Mouse (Mus musculus) megakaryocyte, embryonic 14.5 days (primary cell): ENCODE data around the gene Robo3. TPM values are rescaled to one million over a fixed set of nuclear protein-coding genes. Genes with fewer than 3 reads are reported as not detected.

Experiments used
- H3K27me3 ChIP-seq: replicated peaks from 2 replicates; pipeline ENCODE3; 2012; ENCODE audit warnings: inconsistent platforms
- H3K36me3 ChIP-seq: replicated peaks from 2 replicates; pipeline ENCODE3; 2012; ENCODE audit warnings: low read length, inconsistent platforms, mixed read lengths
- H3K4me1 ChIP-seq: 2 replicates; pipeline ENCODE4 v1.6.1; 2012; ENCODE audit warnings: inconsistent platforms
- H3K4me3 ChIP-seq: replicated peaks from 2 replicates; pipeline ENCODE3; 2012; ENCODE audit warnings: moderate library complexity, mild to moderate bottlenecking, inconsistent platforms
- H3K9me3 ChIP-seq: 2 replicates; pipeline ENCODE4 v1.6.1; 2012; ENCODE audit warnings: inconsistent platforms
- FLI1 ChIP-seq: IDR thresholded peaks from 2 replicates; pipeline ENCODE4 v1.6.1; 2012; ENCODE audit warnings: low read length, inconsistent platforms, mixed read lengths
- GATA1 ChIP-seq: IDR thresholded peaks from 3 replicates; pipeline ENCODE4 v1.6.1; 2012; ENCODE audit warnings: mixed read lengths, low read length, inconsistent platforms, borderline replicate concordance
- polyA plus RNA-seq: library from polyadenylated mRNA; stranded (reverse); fragments of >175 nt; gene quantifications from 2 replicates; pipeline ENCODE4 v1.2.3, GENCODE M21; 2012; ENCODE audit warnings: low replicate concordance; ENCODE audit not compliant: insufficient read depth

Gene Robo3
- polyA plus RNA-seq, 1 experiment = 433 TPM

DNA sequence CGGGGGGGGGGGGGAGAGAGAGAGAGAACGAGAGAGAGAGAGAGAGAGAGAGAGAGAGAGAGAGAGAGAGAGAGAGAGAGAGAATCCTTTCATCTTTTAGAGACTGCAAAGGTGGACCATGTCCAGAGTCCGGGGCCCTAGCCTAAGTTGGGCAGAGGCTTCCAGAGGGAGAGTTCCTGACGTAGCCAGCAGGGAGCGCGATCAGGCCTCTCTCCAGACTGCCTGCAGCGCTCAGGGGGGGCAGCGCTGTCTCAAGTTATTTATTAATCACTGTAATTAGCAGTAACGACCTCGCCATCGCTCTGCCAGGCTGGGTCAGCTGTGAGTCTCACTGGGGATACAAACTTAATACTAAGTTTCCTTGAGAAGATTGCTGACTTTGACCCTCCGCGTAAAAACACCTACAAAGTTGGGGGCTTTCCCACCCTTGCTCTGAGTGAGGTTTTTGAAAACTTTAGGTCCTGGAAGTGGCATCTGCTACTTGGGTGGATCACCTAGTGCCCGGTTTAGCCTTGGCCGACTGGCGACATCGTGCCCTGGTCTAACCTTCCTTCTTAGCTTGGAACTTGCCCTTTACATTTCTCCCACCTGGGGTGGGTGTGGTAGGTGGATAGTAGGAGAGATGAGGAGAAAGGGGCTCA, 900 bp downstream of the Robo3 start:
- Histone ChIP-seq H3K27me3 (no peaks in the 10 kb centered on the region), H3K9me3 (no peaks in the 10 kb centered on the region), H3K4me1 (peaks cover 76% of the 10 kb centered on the region), H3K4me3 (peak overlapping the region; percentile 93), H3K36me3 (peaks cover 28% of the 10 kb centered on the region)
- no peak for TF ChIP-seq FLI1
- TF ChIP-seq GATA1 = no peak

DNA sequence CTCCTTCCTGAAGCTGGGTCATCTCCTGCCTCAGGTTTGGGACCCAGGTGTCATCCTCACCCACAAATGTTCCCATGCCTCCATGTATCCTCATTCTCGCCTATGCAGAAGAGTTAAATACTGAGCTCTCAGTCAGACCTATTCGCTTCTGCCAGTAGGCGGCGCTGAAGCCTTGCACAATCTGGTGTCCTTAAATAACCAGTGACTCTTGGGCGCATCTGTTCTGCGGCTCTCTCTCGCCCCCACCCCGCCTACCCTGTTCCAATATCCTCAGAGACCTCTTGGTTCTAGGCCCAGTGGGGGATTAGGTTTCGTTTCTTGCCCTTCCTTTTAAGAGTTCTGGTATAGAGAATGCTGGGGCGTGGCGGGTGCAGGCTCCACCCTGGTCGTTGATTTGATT, 2.5 kb downstream of the Robo3 start:
- Histone ChIP-seq H3K4me1 (peaks cover 70% of the 10 kb centered on the region), H3K27me3 (no peaks in the 10 kb centered on the region), H3K4me3 (peak overlapping the region; percentile 93), H3K36me3 (peaks cover 42% of the 10 kb centered on the region), H3K9me3 (no peaks in the 10 kb centered on the region)
- no peak for TF ChIP-seq FLI1
- no peak for TF ChIP-seq GATA1

DNA sequence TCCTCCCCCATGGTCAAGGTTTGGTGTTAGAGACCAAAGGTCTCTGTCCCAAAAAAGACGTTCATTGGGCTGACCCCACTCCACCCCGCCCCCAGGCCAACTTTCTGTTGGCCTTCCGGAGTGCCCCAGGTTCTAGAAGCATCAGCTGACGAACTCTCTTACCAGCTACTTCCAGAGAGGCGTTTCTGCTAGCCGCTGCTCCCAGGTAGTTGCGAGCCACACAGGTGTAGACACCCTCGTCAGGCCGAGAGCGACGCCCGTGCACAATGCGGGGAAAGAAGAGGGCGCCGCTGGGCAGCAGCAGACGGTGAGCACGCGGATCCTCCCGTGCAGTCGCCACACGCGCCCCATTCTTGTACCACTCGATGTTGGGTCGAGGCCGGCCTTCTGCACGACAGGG, 3.7 kb downstream of the Robo3 start:
- Histone ChIP-seq H3K4me3 (no peak overlapping the region), H3K27me3 (no peaks in the 10 kb centered on the region), H3K4me1 (peaks cover 57% of the 10 kb centered on the region), H3K9me3 (no peaks in the 10 kb centered on the region), H3K36me3 (peaks cover 55% of the 10 kb centered on the region)
- no peak for TF ChIP-seq GATA1
- no peak for TF ChIP-seq FLI1

DNA sequence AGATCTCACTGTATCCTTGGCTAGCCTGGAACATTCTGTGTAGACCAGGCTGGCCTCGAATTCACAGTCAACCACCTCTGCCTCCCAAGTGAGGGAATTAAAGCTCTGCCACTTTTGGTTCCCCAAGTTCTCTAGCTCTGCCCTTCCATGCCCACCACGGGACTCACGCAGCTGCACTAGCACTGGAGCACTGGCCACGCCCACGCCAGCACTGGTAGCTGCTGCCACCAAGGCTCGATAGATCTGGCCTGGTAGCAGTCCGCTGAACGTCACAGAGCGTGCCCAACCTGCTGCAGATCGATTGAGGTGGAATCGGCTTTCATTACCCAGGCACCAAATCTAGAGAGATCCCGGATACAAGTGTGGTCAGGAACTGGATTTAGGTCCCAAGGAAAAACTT, 11.8 kb downstream of the Robo3 start:
- Histone ChIP-seq H3K36me3 (peaks cover 98% of the 10 kb centered on the region), H3K4me3 (peak overlapping the region; percentile 30), H3K4me1 (peaks cover 47% of the 10 kb centered on the region), H3K27me3 (no peaks in the 10 kb centered on the region), H3K9me3 (no peaks in the 10 kb centered on the region)
- TF ChIP-seq FLI1 = no peak
- no peak for TF ChIP-seq GATA1

DNA sequence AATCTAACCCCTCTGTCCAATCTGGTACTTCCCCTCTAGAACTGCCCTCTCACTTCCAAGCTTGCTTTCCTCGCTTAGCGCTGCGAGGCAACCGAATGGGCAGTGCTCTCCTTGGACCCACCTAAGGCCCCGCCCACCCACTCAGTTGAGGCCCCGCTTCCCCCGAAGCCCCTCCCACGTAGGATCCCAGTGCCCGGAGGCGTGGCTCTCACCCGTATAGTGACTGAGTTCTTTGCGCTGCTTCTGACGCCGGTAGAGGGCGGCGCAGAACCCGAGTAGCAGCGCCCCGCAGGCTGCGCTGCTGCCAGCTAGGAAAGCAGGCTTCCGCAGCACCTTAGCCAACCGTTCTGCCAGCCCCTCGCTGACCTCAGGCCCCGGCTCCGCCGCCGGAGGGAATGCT, 12.4 kb downstream of the Robo3 start:
- Histone ChIP-seq H3K27me3 (no peaks in the 10 kb centered on the region), H3K4me1 (peaks cover 47% of the 10 kb centered on the region), H3K9me3 (no peaks in the 10 kb centered on the region), H3K36me3 (peaks cover 100% of the 10 kb centered on the region), H3K4me3 (peak overlapping the region; percentile 40)
- TF ChIP-seq FLI1 (no peak), GATA1 (no peak)

DNA sequence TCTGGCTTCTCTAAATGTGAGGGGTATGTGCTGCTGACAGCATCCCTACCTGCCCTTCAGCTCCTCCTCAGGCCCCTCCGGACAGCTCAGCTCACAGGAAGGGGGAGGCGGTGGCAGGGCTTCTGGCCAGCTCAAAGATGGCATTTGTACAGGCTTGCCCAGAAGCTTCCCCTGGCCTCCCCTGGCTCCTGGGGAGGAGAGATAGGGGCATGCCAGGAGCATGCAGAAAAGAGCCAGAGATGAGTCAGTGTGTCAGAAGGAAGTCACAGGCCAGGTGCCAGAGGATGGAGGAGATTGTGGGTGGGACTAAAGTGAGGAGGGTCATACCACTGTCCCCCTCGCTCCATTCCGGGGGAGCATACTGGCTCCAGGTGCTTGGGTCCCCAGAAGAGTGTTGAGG, 14.3 kb downstream of the Robo3 start:
- TF ChIP-seq GATA1 (no peak), FLI1 (no peak)
- peaks cover 50% of the 10 kb centered on the region for H3K4me1 ChIP-seq
- no peaks in the 10 kb centered on the region for H3K27me3 ChIP-seq
- no peak overlapping the region for H3K4me3 ChIP-seq
- H3K9me3 ChIP-seq = no peaks in the 10 kb centered on the region
- H3K36me3 ChIP-seq = peaks cover 99% of the 10 kb centered on the region

DNA sequence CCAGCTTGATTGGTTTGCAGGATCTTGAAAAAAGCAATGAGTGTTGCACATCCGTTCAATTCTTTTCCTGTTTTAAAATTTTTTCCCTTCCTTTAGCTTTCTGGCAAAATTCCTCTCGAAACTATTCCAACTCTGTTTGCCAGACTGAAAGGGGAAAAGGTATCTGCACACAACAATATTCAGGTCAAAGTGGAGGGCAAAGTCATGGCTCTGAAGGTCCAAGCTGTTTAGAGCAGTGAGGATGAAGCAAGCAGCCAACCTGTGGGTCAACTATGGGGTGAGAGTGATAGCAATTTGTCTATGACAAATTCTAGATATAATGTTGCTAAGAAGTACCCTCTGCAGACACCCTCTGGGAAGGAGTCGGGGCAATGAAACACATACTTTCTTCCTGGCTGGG, 18.4 kb downstream of the Robo3 start:
- peaks cover 34% of the 10 kb centered on the region for H3K4me1 ChIP-seq
- peaks cover 57% of the 10 kb centered on the region for H3K36me3 ChIP-seq
- no peaks in the 10 kb centered on the region for H3K9me3 ChIP-seq
- H3K27me3 ChIP-seq = peaks cover 16% of the 10 kb centered on the region
- H3K4me3 ChIP-seq = no peak overlapping the region
- no peak for TF ChIP-seq GATA1
- no peak for TF ChIP-seq FLI1

DNA sequence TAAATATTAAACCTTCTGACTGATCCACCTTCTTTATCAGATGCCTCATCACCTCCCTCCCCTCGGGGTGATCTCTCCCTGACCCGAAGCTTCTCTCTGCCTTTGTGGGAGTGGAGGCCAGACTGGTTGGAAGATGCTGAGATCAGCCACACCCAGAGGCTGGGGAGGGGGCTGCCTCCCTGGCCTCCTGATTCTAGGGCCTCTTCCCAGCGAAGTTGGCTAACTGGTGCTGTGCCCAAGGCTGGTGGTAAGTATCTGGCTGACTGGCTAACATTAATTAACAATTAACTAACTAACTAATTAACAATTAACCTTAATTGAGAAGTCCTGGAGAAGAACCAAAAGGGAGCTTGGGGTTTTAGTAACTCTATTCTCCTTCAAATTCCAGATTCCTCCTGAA, 20.1 kb downstream of the Robo3 start:
- H3K4me3 ChIP-seq = no peak overlapping the region

DNA sequence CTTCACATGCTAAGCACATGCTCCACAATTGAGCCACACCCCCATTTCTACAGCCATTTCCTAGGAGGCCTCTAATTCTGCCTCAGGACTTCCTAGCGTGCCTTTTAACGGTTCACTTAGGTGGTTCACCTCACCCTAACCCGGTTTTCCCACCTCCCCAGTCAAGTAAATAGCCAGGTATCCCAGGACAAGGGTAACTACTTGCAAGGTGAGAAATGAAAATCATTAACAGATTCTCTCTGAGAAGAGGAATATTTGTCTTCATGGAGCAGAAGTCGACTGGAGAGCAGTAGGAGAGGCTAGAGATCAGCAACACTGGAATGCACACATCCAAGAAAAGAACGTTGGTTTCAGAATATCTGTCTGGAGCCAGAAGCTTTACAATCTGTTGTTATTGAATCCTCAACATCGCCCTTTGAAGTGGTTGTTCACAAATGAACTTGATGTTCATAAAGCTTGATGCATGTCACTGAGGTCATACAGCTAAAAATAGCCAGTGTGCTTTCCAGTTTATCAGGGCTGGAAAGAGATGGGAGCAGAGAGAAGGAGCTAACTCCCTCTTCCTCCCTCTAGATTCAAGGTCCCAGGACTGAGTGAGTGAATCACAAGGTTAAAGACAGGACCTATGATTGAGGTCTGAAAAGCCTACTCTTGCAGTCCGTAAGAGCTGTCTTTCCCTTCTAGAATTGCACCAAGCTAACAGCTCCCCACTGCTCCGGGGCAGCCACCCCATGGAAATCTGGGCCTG, 23.2 kb downstream of the Robo3 start:
- peaks cover 43% of the 10 kb centered on the region for H3K27me3 ChIP-seq
- H3K36me3 ChIP-seq = peaks cover 9% of the 10 kb centered on the region
- H3K4me1 ChIP-seq = peaks cover 12% of the 10 kb centered on the region
- TF ChIP-seq GATA1 (no peak), FLI1 (no peak)
- H3K9me3 ChIP-seq = no peaks in the 10 kb centered on the region
- H3K4me3 ChIP-seq = no peak overlapping the region

More for the DNA sequence above, 20.1 kb downstream of the Robo3 start:
- peaks cover 19% of the 10 kb centered on the region for H3K4me1 ChIP-seq
- TF ChIP-seq GATA1 = no peak
- TF ChIP-seq FLI1 = no peak
- peaks cover 41% of the 10 kb centered on the region for H3K36me3 ChIP-seq
- peaks cover 29% of the 10 kb centered on the region for H3K27me3 ChIP-seq
- H3K9me3 ChIP-seq = no peaks in the 10 kb centered on the region

DNA sequence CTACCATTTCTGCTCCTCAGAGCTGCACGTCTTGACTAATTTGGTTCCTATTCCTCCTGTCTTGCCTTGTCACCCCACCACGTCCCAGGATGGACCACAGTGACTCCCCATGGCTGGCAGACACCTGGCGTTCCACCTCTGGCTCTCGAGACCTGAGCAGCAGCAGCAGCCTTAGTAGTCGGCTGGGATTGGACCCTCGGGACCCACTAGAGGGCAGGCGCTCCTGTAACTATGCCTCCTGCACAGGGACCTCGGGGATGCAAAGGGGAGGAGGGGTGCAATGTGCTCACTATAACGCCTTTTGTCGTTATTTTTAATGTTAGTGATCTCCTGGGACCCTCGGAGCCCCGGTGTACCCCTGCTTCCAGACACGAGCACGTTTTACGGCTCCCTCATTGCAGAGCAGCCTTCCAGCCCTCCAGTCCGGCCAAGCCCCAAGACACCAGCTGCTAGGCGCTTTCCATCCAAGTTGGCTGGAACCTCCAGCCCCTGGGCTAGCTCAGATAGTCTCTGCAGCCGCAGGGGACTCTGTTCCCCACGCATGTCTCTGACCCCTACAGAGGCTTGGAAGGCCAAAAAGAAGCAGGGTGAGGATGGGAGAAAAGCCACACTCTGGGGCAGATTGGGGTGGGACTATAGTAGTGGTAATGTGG, 25.1 kb downstream of the Robo3 start:
- TF ChIP-seq GATA1 (no peak), FLI1 (no peak)
- no peak overlapping the region for H3K4me3 ChIP-seq
- peaks cover 10% of the 10 kb centered on the region for H3K4me1 ChIP-seq

More for the DNA sequence above, 25.1 kb downstream of the Robo3 start:
- Histone ChIP-seq H3K27me3 (peaks cover 62% of the 10 kb centered on the region), H3K9me3 (no peaks in the 10 kb centered on the region), H3K36me3 (no peaks in the 10 kb centered on the region)
